Mouse (Mus musculus) cortical plate, adult 2 months (tissue): ENCODE measurements at regions not wholly inside any gene's neighbourhood (a gene's known extent, or its start where the extent isn't known, plus 50 kb on each side); places are given as distances from the start of the nearest gene placed in this dataset.

ENCODE experiments used
- CTCF ChIP-seq: fragments of 200-500 bp; IDR thresholded peaks from 2 replicates; pipeline ENCODE4 v1.5.1; 2011; ENCODE audit warnings: mild to moderate bottlenecking, control low read depth, low read length; ENCODE audit not compliant: insufficient read depth; ENCODE audit errors: extremely low read depth
- POLR2A ChIP-seq: fragments of 200-500 bp; IDR thresholded peaks from 2 replicates; pipeline ENCODE4 v1.6.1; 2011; ENCODE audit warnings: mild to moderate bottlenecking, low read length, control low read depth; ENCODE audit not compliant: insufficient read depth; ENCODE audit errors: extremely low read depth

GRCm38 (mm10) chr4:69898831-69899230 is 511.4 kb downstream of the Cdk5rap2 start:
- TF ChIP-seq CTCF (no peak), POLR2A (no peak)
